Mouse (Mus musculus) E14TG2a.4 (cell line): ENCODE results near the gene Nr2e3.

Experiments
- CTCF ChIP-seq: conservative IDR thresholded peaks from 2 replicates; pipeline ENCODE4 v1.5.1; 2014; ENCODE audit warnings: low read length
- NANOG ChIP-seq: IDR thresholded peaks from 2 replicates; pipeline ENCODE4 v1.6.1; 2014; ENCODE audit warnings: borderline replicate concordance, low read length, mixed read lengths

- TF ChIP-seq CTCF (no peak), NANOG (no peak)
Observed at GRCm38 (mm10) chr9:60008936-60009335, 48.5 kb upstream of the Nr2e3 start.
